Mouse (Mus musculus) spleen, adult 12 weeks (tissue): ENCODE measurements around the gene Tacr2.

Experiments used
- DNase-seq: peaks from one replicate; pipeline ENCODE4 v3.0.0; 2022; ENCODE audit warnings: low spot score

The Tacr2 gene

GRCm38 (mm10) chr10:62305090-62305489 is 52.9 kb downstream of the Tacr2 start:
- no peak for DNase-seq

- DNase-seq, result no peak
Measured at GRCm38 (mm10) chr10:62306483-62306882, 54.2 kb downstream of the Tacr2 start.

GRCm38 (mm10) chr10:62308896-62309491 is 56.8 kb downstream of the Tacr2 start:
- DNase-seq, result no peak

GRCm38 (mm10) chr10:62309593-62309992 is 57.4 kb downstream of the Tacr2 start:
- DNase-seq, result no peak

- DNase-seq, result no peak
Measured at GRCm38 (mm10) chr10:62310259-62311039, 58.2 kb downstream of the Tacr2 start.

GRCm38 (mm10) chr10:62311464-62311863 is 59.2 kb downstream of the Tacr2 start:
- DNase-seq, result no peak

- no peak for DNase-seq
Measured at GRCm38 (mm10) chr10:62313140-62313539, 60.9 kb downstream of the Tacr2 start.

GRCm38 (mm10) chr10:62313885-62314424 is 61.7 kb downstream of the Tacr2 start:
- DNase-seq, result no peak
